Mouse (Mus musculus): ENCODE results near the gene Rasgrp3.

DNA sequence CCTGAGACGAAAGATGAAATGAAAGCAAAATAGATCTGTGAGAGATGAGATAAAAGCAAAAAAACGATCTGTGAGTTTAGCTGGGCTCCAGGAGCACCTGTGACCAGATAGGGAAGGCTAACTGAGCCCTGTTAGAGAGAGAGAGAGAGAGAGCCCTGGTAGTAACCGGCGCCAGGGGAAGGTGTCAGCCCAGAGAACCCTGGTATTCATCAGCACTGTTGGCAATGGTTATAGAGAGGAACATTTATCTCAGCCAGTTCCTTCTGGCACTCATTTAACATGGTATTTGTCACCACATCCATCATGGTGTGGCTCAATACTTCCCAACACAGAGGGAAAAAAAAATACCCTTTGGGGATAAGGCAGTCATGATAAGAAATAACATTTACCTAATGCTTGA, 80.9 kb downstream of the Rasgrp3 start:
- TF ChIP-seq EP300 (IDR thresholded peaks at IDR 0.05): no peak
- TF ChIP-seq CTCF (IDR thresholded peaks at IDR 0.05): no peak

Measured in lung, postnatal 0 days (tissue).